Mouse (Mus musculus) forebrain, embryonic 10.5 days (tissue): ENCODE data around the gene Nsfl1c. TPM values are rescaled to one million over a fixed set of nuclear protein-coding genes. Genes with fewer than 3 reads are reported as not detected.

ENCODE experiments used
- DNase-seq: peaks from one replicate; pipeline ENCODE4 v3.0.0-alpha.2; 2017; ENCODE audit warnings: low spot score; ENCODE audit errors: extremely low spot score
- H3K27ac ChIP-seq: fragments of 300-500 bp; sonication (generic); 2 replicates; pipeline ENCODE4 v1.5.1; 2016; ENCODE audit warnings: mild to moderate bottlenecking
- H3K27me3 ChIP-seq: fragments of 300-500 bp; sonication (generic); 2 replicates; pipeline ENCODE4 v1.6.1; 2016; ENCODE audit warnings: mild to moderate bottlenecking; ENCODE audit not compliant: poor library complexity, severe bottlenecking
- H3K36me3 ChIP-seq: fragments of 300-500 bp; sonication (generic); replicated peaks from 2 replicates; pipeline ENCODE4 v1.6.1; 2016; ENCODE audit warnings: mild to moderate bottlenecking, moderate library complexity
- H3K4me1 ChIP-seq: fragments of 300-500 bp; sonication (generic); 2 replicates; pipeline ENCODE4 v1.6.1; 2016
- H3K4me3 ChIP-seq: fragments of 300-500 bp; sonication (generic); 2 replicates; pipeline ENCODE4 v1.5.1; 2016; ENCODE audit warnings: mild to moderate bottlenecking, moderate library complexity
- H3K9me3 ChIP-seq: fragments of 300-500 bp; sonication (generic); 2 replicates; pipeline ENCODE4 v1.6.1; 2016; ENCODE audit warnings: mild to moderate bottlenecking, moderate library complexity
- WGBS: fragments of 180-500 bp; shearing (Covaris S2); methylation state at CpG from one replicate; pipeline ENCODE4 v1.1.7; 2016; 5-methylcytosine and 5-hydroxymethylcytosine counted together
- polyA plus RNA-seq: library from polyadenylated mRNA; unstranded; fragments of >200 nt; fragmentation: Nextera tagmentation; extraction: Ambion mirVana; gene quantifications from 2 replicates; pipeline ENCODE4 v1.2.1, GENCODE M21; 2016

Nsfl1c gene
- polyA plus RNA-seq, 1 experiment from 2014 or later: 309 TPM

GRCm38 (mm10) chr2:151529169-151529568 is 35.2 kb downstream of the Nsfl1c start:
- Histone ChIP-seq H3K4me1 (peaks cover 5% of the 10 kb centered on the region; the same call in 1 of the 2 replicates), H3K27me3 (no peaks in the 10 kb centered on the region), H3K36me3 (no peaks in the 10 kb centered on the region), H3K4me3 (no peak overlapping the region), H3K27ac (no peak overlapping the region), H3K9me3 (no peaks in the 10 kb centered on the region)
- no peak for DNase-seq

GRCm38 (mm10) chr2:151530378-151531230 is 36.6 kb downstream of the Nsfl1c start:
- H3K9me3 ChIP-seq: no peaks in the 10 kb centered on the region
- H3K27ac ChIP-seq: no peak overlapping the region
- no peak overlapping the region for H3K4me3 ChIP-seq
- 66% methylated on average over 8 of the region's 8 CpGs for WGBS
- H3K4me1 ChIP-seq: peaks cover 7% of the 10 kb centered on the region
- H3K36me3 ChIP-seq: no peaks in the 10 kb centered on the region
- H3K27me3 ChIP-seq: no peaks in the 10 kb centered on the region
- no peak for DNase-seq

GRCm38 (mm10) chr2:151533632-151534031 is 39.6 kb downstream of the Nsfl1c start:
- no peaks in the 10 kb centered on the region for H3K36me3 ChIP-seq
- H3K4me1 ChIP-seq: peaks cover 17% of the 10 kb centered on the region
- no peak overlapping the region for H3K27ac ChIP-seq
- H3K27me3 ChIP-seq: no peaks in the 10 kb centered on the region
- H3K4me3 ChIP-seq: no peak overlapping the region
- WGBS: 90% methylated on average over 6 of the region's 6 CpGs
- no peak for DNase-seq
- no peaks in the 10 kb centered on the region for H3K9me3 ChIP-seq

- Histone ChIP-seq H3K27ac (peak overlapping the region; percentile 59), H3K4me1 (peaks cover 13% of the 10 kb centered on the region), H3K36me3 (no peaks in the 10 kb centered on the region), H3K4me3 (no peak overlapping the region), H3K9me3 (no peaks in the 10 kb centered on the region), H3K27me3 (no peaks in the 10 kb centered on the region)
- WGBS: 65% methylated on average over 1 of the region's 1 CpGs
- peak; percentile 35 for DNase-seq
These were observed 42.1 kb downstream of the Nsfl1c start for GRCm38 (mm10) chr2:151535961-151536617.

- DNase-seq: no peak
- WGBS: 89% methylated on average over 5 of the region's 5 CpGs
- Histone ChIP-seq H3K27me3 (no peaks in the 10 kb centered on the region), H3K27ac (no peak overlapping the region), H3K4me3 (no peak overlapping the region), H3K36me3 (no peaks in the 10 kb centered on the region), H3K9me3 (no peaks in the 10 kb centered on the region), H3K4me1 (peaks cover 18% of the 10 kb centered on the region)
These were observed 42.6 kb downstream of the Nsfl1c start for GRCm38 (mm10) chr2:151536618-151536974.

- H3K27ac ChIP-seq: no peak overlapping the region
- DNase-seq: no peak
- no peaks in the 10 kb centered on the region for H3K9me3 ChIP-seq
- peaks cover 30% of the 10 kb centered on the region for H3K4me1 ChIP-seq
- WGBS: 70% methylated on average over 4 of the region's 4 CpGs
- H3K36me3 ChIP-seq: no peaks in the 10 kb centered on the region
- no peak overlapping the region for H3K4me3 ChIP-seq
- H3K27me3 ChIP-seq: no peaks in the 10 kb centered on the region
These were observed 44.7 kb downstream of the Nsfl1c start for GRCm38 (mm10) chr2:151538646-151539045.

GRCm38 (mm10) chr2:151542323-151543062 is 48.5 kb downstream of the Nsfl1c start, which contains the start of gene Fkbp1a:
Gene Fkbp1a (plus strand): TSS chr2:151542483.
- under 1% methylated on average over 91 of the region's 93 CpGs for WGBS
- DNase-seq: peak; percentile 95
- H3K27ac ChIP-seq: peak within 1 kb of the TSS; percentile 93
- H3K36me3 ChIP-seq: peaks cover 36% of the 10 kb centered on the region
- H3K4me1 ChIP-seq: peaks cover 46% of the 10 kb centered on the region
- H3K9me3 ChIP-seq: no peaks in the 10 kb centered on the region
- peak within 1 kb of the TSS; percentile 72 for H3K4me3 ChIP-seq
- H3K27me3 ChIP-seq: no peaks in the 10 kb centered on the region

GRCm38 (mm10) chr2:151543063-151543895 is 49.3 kb downstream of the Nsfl1c start:
- peak overlapping the region; percentile 93 for H3K27ac ChIP-seq

GRCm38 (mm10) chr2:151544673-151545072 is 50.7 kb downstream of the Nsfl1c start:
- 75% methylated on average over 6 of the region's 6 CpGs for whole genome bisulfite sequencing
- DNase-seq: no peak
- peaks cover 46% of the 10 kb centered on the region for H3K4me1 ChIP-seq
- H3K27ac ChIP-seq: 0 out of 2 replicates have a peak overlapping the region, but pooled peaks have one; percentile 3
- no peaks in the 10 kb centered on the region for H3K9me3 ChIP-seq
- peak overlapping the region; percentile 72; the same call in 1 of the 2 replicates for H3K4me3 ChIP-seq
- H3K36me3 ChIP-seq: peaks cover 58% of the 10 kb centered on the region
- H3K27me3 ChIP-seq: no peaks in the 10 kb centered on the region

More at GRCm38 (mm10) chr2:151543063-151543895, 49.3 kb downstream of the Nsfl1c start:
- Histone ChIP-seq H3K9me3 (no peaks in the 10 kb centered on the region), H3K4me3 (peak overlapping the region; percentile 72), H3K36me3 (peaks cover 44% of the 10 kb centered on the region), H3K4me1 (peaks cover 46% of the 10 kb centered on the region), H3K27me3 (no peaks in the 10 kb centered on the region)
- WGBS: 2% methylated on average over 21 of the region's 21 CpGs
- DNase-seq: no peak

GRCm38 (mm10) chr2:151546571-151546970 is 52.6 kb downstream of the Nsfl1c start:
- no peak overlapping the region for H3K4me3 ChIP-seq
- H3K27ac ChIP-seq: no peak overlapping the region
- no peaks in the 10 kb centered on the region for H3K27me3 ChIP-seq
- H3K36me3 ChIP-seq: peaks cover 77% of the 10 kb centered on the region
- DNase-seq: no peak
- no peaks in the 10 kb centered on the region for H3K9me3 ChIP-seq
- peaks cover 41% of the 10 kb centered on the region for H3K4me1 ChIP-seq
- WGBS: 91% methylated on average over 4 of the region's 4 CpGs

GRCm38 (mm10) chr2:151549615-151550121 is 55.7 kb downstream of the Nsfl1c start:
- no peaks in the 10 kb centered on the region for H3K9me3 ChIP-seq
- 89% methylated on average over 3 of the region's 3 CpGs for WGBS
- peaks cover 100% of the 10 kb centered on the region for H3K36me3 ChIP-seq
- H3K27me3 ChIP-seq: no peaks in the 10 kb centered on the region
- peaks cover 18% of the 10 kb centered on the region for H3K4me1 ChIP-seq
- DNase-seq: no peak
- no peak overlapping the region for H3K27ac ChIP-seq
- H3K4me3 ChIP-seq: no peak overlapping the region
